In the genomic region with DNA sequence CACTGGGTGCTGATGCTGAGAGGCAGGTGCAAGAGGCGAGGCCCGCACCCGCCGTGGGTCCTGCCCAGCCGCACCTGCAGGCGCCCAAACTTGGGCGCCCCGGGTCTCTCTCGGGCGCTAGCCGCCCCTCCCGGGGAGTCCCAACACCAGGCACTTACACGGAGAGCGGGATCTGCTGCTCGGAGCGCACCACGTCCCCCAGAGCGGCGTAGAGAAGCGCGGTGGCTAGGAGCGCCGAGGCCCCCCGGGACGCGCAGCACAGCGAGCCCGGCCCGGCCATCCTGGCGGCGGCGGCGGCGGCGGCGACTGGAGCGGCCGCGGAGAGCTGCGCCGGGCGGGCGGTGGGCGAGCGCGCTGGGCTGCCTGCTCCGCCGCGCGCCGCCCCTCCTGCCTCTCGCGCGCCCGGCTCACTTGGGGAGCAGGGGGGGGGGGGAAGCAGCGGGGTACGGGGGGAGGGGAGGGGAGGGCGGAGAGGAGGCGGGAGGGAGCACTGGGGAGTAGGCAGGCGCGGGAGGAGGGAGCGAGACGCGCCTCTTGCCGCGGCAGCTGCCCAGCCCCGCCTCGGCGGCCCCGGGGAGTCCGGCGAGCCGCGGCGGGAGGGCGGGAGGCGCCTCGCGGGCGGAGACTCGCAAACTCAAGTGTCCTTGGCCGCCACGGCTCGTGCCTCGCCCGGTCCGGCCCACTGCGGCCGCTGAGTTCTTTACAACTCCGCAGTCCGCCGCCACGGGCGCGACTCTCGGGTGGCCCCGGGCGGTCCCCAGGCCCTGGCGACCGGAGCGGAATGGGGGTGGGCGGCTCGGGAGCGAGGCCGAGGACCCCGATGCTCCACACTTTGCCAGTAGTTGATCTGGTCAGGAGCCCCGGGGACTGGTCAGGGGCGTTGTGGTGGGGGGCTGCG, we compare ENCODE assay signal across 7 mouse cellular contexts. TPM values are rescaled to one million over a fixed set of nuclear protein-coding genes. Genes with fewer than 3 reads are reported as not detected.
DNase-seq lines count a peak whose midpoint lies in the region; ATAC-seq and TF ChIP-seq lines count a peak whose summit lies in the region.

A gene (minus strand): TSS at position 377 of the 898 bp plus-strand sequence.

- H3K9me3 ChIP-seq in embryonic facial prominence, embryonic 14.5 days (ENCODE audit: control insufficient read depth, low read length), result no peaks in the 10 kb centered on the region
- no peaks in the 10 kb centered on the region for H3K9me3 ChIP-seq in heart, embryonic 12.5 days (replicated peaks)
- H3K9me3 ChIP-seq in kidney, embryonic 15.5 days (replicated peaks), result no peaks in the 10 kb centered on the region
- H3K9me3 ChIP-seq in limb, embryonic 14.5 days (ENCODE audit: control insufficient read depth, low read length), result no peaks in the 10 kb centered on the region
- H3K9me3 ChIP-seq in midbrain, postnatal 0 days (ENCODE audit: low read length), result no peaks in the 10 kb centered on the region

- TF ChIP-seq CTCF in midbrain, postnatal 0 days (IDR thresholded peaks at IDR 0.05), result no peak

- peaks cover 63% of the 10 kb centered on the region for H3K27me3 ChIP-seq in embryonic facial prominence, embryonic 14.5 days (replicated peaks; ENCODE audit: control insufficient read depth, insufficient read depth, low read length)
- H3K27me3 ChIP-seq in heart, embryonic 12.5 days (replicated peaks), result peaks cover 78% of the 10 kb centered on the region
- H3K27me3 ChIP-seq in kidney, embryonic 15.5 days, result peaks cover 90% of the 10 kb centered on the region
- peaks cover 56% of the 10 kb centered on the region for H3K27me3 ChIP-seq in limb, embryonic 14.5 days (ENCODE audit: control insufficient read depth, insufficient read depth, low read length)
- H3K27me3 ChIP-seq in midbrain, postnatal 0 days (ENCODE audit: insufficient read depth, low read length), result peaks cover 6% of the 10 kb centered on the region

- peak; percentile 85 for DNase-seq in embryonic facial prominence, embryonic 14.5 days (ENCODE audit: low spot score)
- peak; percentile 60 for DNase-seq in limb, embryonic 14.5 days (ENCODE audit: low spot score)
- peak; percentile 55 for DNase-seq in midbrain, postnatal 0 days (ENCODE audit: low spot score)
- DNase-seq in testis, postnatal 14 days (ENCODE audit: low spot score), result peak; percentile 60

- H3K9ac ChIP-seq in embryonic facial prominence, embryonic 14.5 days (ENCODE audit: low read depth, low read length), result peak within 1 kb of the TSS; percentile 77
- H3K9ac ChIP-seq in heart, embryonic 12.5 days, result peak within 1 kb of the TSS; percentile 72
- peak within 1 kb of the TSS; percentile 52 for H3K9ac ChIP-seq in kidney, embryonic 15.5 days
- H3K9ac ChIP-seq in limb, embryonic 14.5 days (ENCODE audit: low read depth, low read length, severe bottlenecking), result peak within 1 kb of the TSS; percentile 62
- H3K9ac ChIP-seq in midbrain, postnatal 0 days (replicated peaks; ENCODE audit: low read length, poor library complexity, severe bottlenecking), result peak within 1 kb of the TSS; percentile 58

- 0 out of 2 replicates have a peak, but pooled peaks have one; percentile 17 for ATAC-seq in cerebellum, adult (ENCODE audit: insufficient number of reproducible peaks, low FRiP score, low TSS enrichment)
- peak; percentile 82 for ATAC-seq in embryonic facial prominence, embryonic 14.5 days (ENCODE audit: low read depth)
- ATAC-seq in heart, embryonic 12.5 days (ENCODE audit: insufficient number of reproducible peaks, low FRiP score), result peak; percentile 70
- ATAC-seq in kidney, embryonic 15.5 days (replicated peaks; ENCODE audit: low FRiP score), result peak; percentile 81
- peak; percentile 70 for ATAC-seq in limb, embryonic 14.5 days (ENCODE audit: low FRiP score, low read depth)
- peak; percentile 66 for ATAC-seq in midbrain, postnatal 0 days (ENCODE audit: low FRiP score)

- no peaks in the 10 kb centered on the region for H3K36me3 ChIP-seq in embryonic facial prominence, embryonic 14.5 days (ENCODE audit: control insufficient read depth, insufficient read depth, low read length)
- H3K36me3 ChIP-seq in heart, embryonic 12.5 days, result no peaks in the 10 kb centered on the region
- no peaks in the 10 kb centered on the region for H3K36me3 ChIP-seq in kidney, embryonic 15.5 days
- H3K36me3 ChIP-seq in limb, embryonic 14.5 days (ENCODE audit: control insufficient read depth, insufficient read depth, low read length), result no peaks in the 10 kb centered on the region
- H3K36me3 ChIP-seq in midbrain, postnatal 0 days (ENCODE audit: insufficient read depth, low read length), result no peaks in the 10 kb centered on the region

- no peak for TF ChIP-seq POLR2A in limb, embryonic 14.5 days (IDR thresholded peaks at IDR 0.05; ENCODE audit: borderline replicate concordance, extremely low read depth, insufficient read depth, insufficient read length)

- H3K4me3 ChIP-seq in embryonic facial prominence, embryonic 14.5 days (ENCODE audit: low read depth, low read length), result peak within 1 kb of the TSS; percentile 75
- H3K4me3 ChIP-seq in heart, embryonic 12.5 days, result peak within 1 kb of the TSS; percentile 69
- H3K4me3 ChIP-seq in kidney, embryonic 15.5 days (replicated peaks), result peak within 1 kb of the TSS; percentile 68
- peak within 1 kb of the TSS; percentile 66 for H3K4me3 ChIP-seq in limb, embryonic 14.5 days (replicated peaks; ENCODE audit: low read length)
- H3K4me3 ChIP-seq in midbrain, postnatal 0 days (ENCODE audit: low read depth, low read length), result peak within 1 kb of the TSS; percentile 75

- H3K4me2 ChIP-seq in embryonic facial prominence, embryonic 14.5 days (ENCODE audit: low read depth, low read length), result peak within 1 kb of the TSS; percentile 98
- H3K4me2 ChIP-seq in heart, embryonic 12.5 days, result peak within 1 kb of the TSS; percentile 100
- H3K4me2 ChIP-seq in kidney, embryonic 15.5 days, result peak within 1 kb of the TSS; percentile 100
- H3K4me2 ChIP-seq in limb, embryonic 14.5 days (replicated peaks; ENCODE audit: low read depth, low read length, severe bottlenecking), result peak within 1 kb of the TSS; percentile 99
- peak within 1 kb of the TSS; percentile 98 for H3K4me2 ChIP-seq in midbrain, postnatal 0 days (ENCODE audit: low read depth, low read length, poor library complexity, severe bottlenecking)

- H3K27ac ChIP-seq in embryonic facial prominence, embryonic 14.5 days (replicated peaks; ENCODE audit: low read depth, low read length), result peak within 1 kb of the TSS; percentile 80
- no peak within 1 kb of the TSS for H3K27ac ChIP-seq in heart, embryonic 12.5 days (ENCODE audit: poor library complexity, severe bottlenecking)
- H3K27ac ChIP-seq in kidney, embryonic 15.5 days, result peak within 1 kb of the TSS; percentile 66
- no peak within 1 kb of the TSS for H3K27ac ChIP-seq in limb, embryonic 14.5 days (replicated peaks; ENCODE audit: low read depth, low read length)
- peak within 1 kb of the TSS; percentile 4; the same call in 1 of the 2 replicates for H3K27ac ChIP-seq in midbrain, postnatal 0 days (ENCODE audit: low read depth, low read length)

- 0% methylated on average over 23 of the region's 109 CpGs for WGBS in embryonic facial prominence, embryonic 14.5 days
- WGBS in heart, embryonic 12.5 days, result under 1% methylated on average over 90 of the region's 109 CpGs
- WGBS in kidney, embryonic 15.5 days, result 0% methylated on average over 41 of the region's 109 CpGs
- 0% methylated on average over 32 of the region's 109 CpGs for WGBS in limb, embryonic 14.5 days
- WGBS in midbrain, postnatal 0 days, result under 1% methylated on average over 37 of the region's 109 CpGs

- H3K4me1 ChIP-seq in embryonic facial prominence, embryonic 14.5 days (ENCODE audit: control insufficient read depth, insufficient read depth, low read length), result peaks cover 5% of the 10 kb centered on the region; the same call in 1 of the 2 replicates
- peaks cover 23% of the 10 kb centered on the region for H3K4me1 ChIP-seq in heart, embryonic 12.5 days (replicated peaks)
- H3K4me1 ChIP-seq in kidney, embryonic 15.5 days, result peaks cover 28% of the 10 kb centered on the region
- H3K4me1 ChIP-seq in limb, embryonic 14.5 days (ENCODE audit: control insufficient read depth, insufficient read depth, low read length), result peaks cover 18% of the 10 kb centered on the region; the same call in 1 of the 2 replicates
- H3K4me1 ChIP-seq in midbrain, postnatal 0 days (ENCODE audit: insufficient read depth, low read length), result no peaks in the 10 kb centered on the region

RNA-seq across cellular contexts. Expression of the gene that starts here (rescaled TPM):
- 16.4 and 19.6 TPM in 2 replicates for polyA plus RNA-seq in embryonic facial prominence, embryonic 14.5 days (2014; fragmentation: Nextera tagmentation; extraction: Ambion mirVana)
- polyA plus RNA-seq in heart, embryonic 12.5 days (2016; fragmentation: Nextera tagmentation; extraction: Ambion mirVana), result 0.85 and 1.3 TPM in 2 replicates
- 3.4 and 5.1 TPM in 2 replicates for polyA plus RNA-seq in kidney, embryonic 15.5 days (2015; fragmentation: Nextera tagmentation; extraction: Ambion mirVana)
- polyA plus RNA-seq in limb, embryonic 14.5 days (2012; rRNA removed), result 4.3 and 4.9 TPM in 2 replicates
- 6.3 and 7.8 TPM in 2 replicates for polyA plus RNA-seq in limb, embryonic 14.5 days (2014; fragmentation: Nextera tagmentation; extraction: Ambion mirVana)
- total RNA-seq in midbrain, postnatal 0 days (2014; rRNA removed), result 24.0 and 25.5 TPM in 2 replicates
- 27.2 and 32.8 TPM in 2 replicates for polyA plus RNA-seq in midbrain, postnatal 0 days (2015; fragmentation: Nextera tagmentation; extraction: Ambion mirVana)

Comparison
In these comparisons a context has a peak if more than half of its experiments do, and no peak if none do; other contexts are left out.
1. ATAC-seq: peak in every context shown above with its lines; median percentile 82 in embryonic facial prominence, embryonic 14.5 days; 81 in kidney, embryonic 15.5 days; 70 in heart, embryonic 12.5 days; 70 in limb, embryonic 14.5 days; 66 in midbrain, postnatal 0 days; 17 in cerebellum, adult.
2. H3K27ac ChIP-seq: peak in embryonic facial prominence, embryonic 14.5 days (single experiment), kidney, embryonic 15.5 days (single experiment) and midbrain, postnatal 0 days (single experiment); none in heart, embryonic 12.5 days (single experiment) and limb, embryonic 14.5 days (single experiment).
3. Peak in every context shown above with its lines, with median percentiles within 50 percentile points of each other: DNase-seq, H3K4me2 ChIP-seq, H3K4me3 ChIP-seq and H3K9ac ChIP-seq.